Mouse (Mus musculus) lung, adult 2 months (tissue): ENCODE measurements at regions not wholly inside any gene's neighbourhood (a gene's known extent, or its start where the extent isn't known, plus 50 kb on each side); places are given as distances from the start of the nearest gene placed in this dataset.

Experiments
- CTCF ChIP-seq: fragments of 200-500 bp; IDR thresholded peaks from 2 replicates; pipeline ENCODE4 v1.5.1; 2011; ENCODE audit warnings: mild to moderate bottlenecking, low read length, control low read depth; ENCODE audit not compliant: insufficient read depth
- POLR2A ChIP-seq: fragments of 200-500 bp; IDR thresholded peaks from 2 replicates; pipeline ENCODE4 v1.6.1; 2011; ENCODE audit warnings: low read depth, mild to moderate bottlenecking, control low read depth, low read length, borderline replicate concordance; ENCODE audit errors: extremely low read depth

DNA sequence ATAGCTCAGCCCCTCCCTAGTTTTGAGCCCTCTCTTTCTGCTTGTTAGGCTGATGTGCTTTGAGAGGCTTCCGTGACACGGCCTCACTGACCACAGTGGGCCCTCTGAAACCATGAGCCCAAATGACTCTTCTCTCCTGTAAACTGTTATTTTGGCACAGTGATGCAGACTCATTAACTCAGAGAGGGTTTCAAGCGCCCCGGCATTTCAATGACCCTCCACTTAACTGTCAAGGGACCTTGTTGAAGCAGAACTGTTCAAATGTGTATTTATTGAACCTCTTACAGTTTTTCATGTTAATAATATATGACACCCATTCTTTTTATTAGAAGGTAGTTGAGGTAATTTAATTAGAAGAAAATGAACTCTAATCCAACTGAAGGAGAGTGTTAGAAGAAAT, 85.9 kb upstream of the Enpp6 start:
- TF ChIP-seq CTCF (no peak), POLR2A (no peak)
